Mouse (Mus musculus) myocyte (in vitro differentiated cells): ENCODE measurements around the gene Hint2. TPM values are rescaled to one million over a fixed set of nuclear protein-coding genes. Genes with fewer than 3 reads are reported as not detected.
A peak's percentile ranks its signal among the peaks of the same experiment; 100 is the strongest.

Experiments
- H3K27me3 ChIP-seq: one replicate; pipeline ENCODE4 v1.6.1; 2011; ENCODE audit not compliant: control insufficient read depth, insufficient read depth, insufficient read length
- H3K36me3 ChIP-seq: one replicate; pipeline ENCODE4 v1.6.1; 2011; ENCODE audit not compliant: control insufficient read depth, insufficient read depth
- H3K4me2 ChIP-seq: one replicate; pipeline ENCODE4 v1.6.1; 2011; ENCODE audit warnings: low read depth, control low read depth
- H3K4me3 ChIP-seq: one replicate; pipeline ENCODE4 v1.5.1; 2011; ENCODE audit warnings: mild to moderate bottlenecking, control low read depth, moderate library complexity
- H3K79me2 ChIP-seq: one replicate; pipeline ENCODE4 v1.6.1; 2011; ENCODE audit not compliant: control insufficient read depth, insufficient read depth
- H3ac ChIP-seq: one replicate; pipeline ENCODE4 v1.6.1; 2011; ENCODE audit not compliant: control insufficient read depth, insufficient read length
- CEBPB ChIP-seq: IDR thresholded peaks from 2 replicates; pipeline ENCODE4 v1.6.1; 2011; ENCODE audit warnings: mild to moderate bottlenecking, moderate library complexity; ENCODE audit not compliant: poor library complexity, insufficient read depth, severe bottlenecking
- E2F4 ChIP-seq: IDR thresholded peaks from one replicate; pipeline ENCODE4 v1.6.1; 2011; ENCODE audit warnings: mild to moderate bottlenecking, control low read depth, moderate library complexity; ENCODE audit not compliant: insufficient read depth
- MAX ChIP-seq: IDR thresholded peaks from one replicate; pipeline ENCODE4 v1.6.1; 2011; ENCODE audit warnings: low read depth, mild to moderate bottlenecking, control low read depth
- MYOD1 ChIP-seq, 3 experiments: IDR thresholded peaks; one replicate each; pipeline ENCODE4 v1.6.1; 2011; ENCODE audit warnings: control low read depth in 2 of 3, low read depth in 2 of 3, mild to moderate bottlenecking in 2 of 3, moderate library complexity in 1 of 3; ENCODE audit not compliant: insufficient read length in 2 of 3, control insufficient read depth in 1 of 3
- MYOG ChIP-seq, 3 experiments: IDR thresholded peaks; one replicate each; pipeline ENCODE4 v1.6.1; 2011; ENCODE audit warnings: control low read depth in 2 of 3, low read depth in 2 of 3, mild to moderate bottlenecking in 2 of 3; ENCODE audit not compliant: insufficient read length in 2 of 3, control insufficient read depth in 1 of 3, insufficient read depth in 1 of 3
- POLR2A ChIP-seq: IDR thresholded peaks from one replicate; pipeline ENCODE4 v1.6.1; 2011; ENCODE audit warnings: low read depth, mild to moderate bottlenecking, control low read depth, moderate library complexity; ENCODE audit not compliant: insufficient read length
- POLR2AphosphoS2 ChIP-seq: IDR thresholded peaks from one replicate; pipeline ENCODE4 v1.6.1; 2011; ENCODE audit warnings: low read depth, control low read depth; ENCODE audit not compliant: insufficient read length
- REST ChIP-seq: IDR thresholded peaks from one replicate; pipeline ENCODE4 v1.6.1; 2011; ENCODE audit warnings: mild to moderate bottlenecking, control low read depth, moderate library complexity; ENCODE audit not compliant: insufficient read depth, insufficient read length
- SRF ChIP-seq: IDR thresholded peaks from one replicate; pipeline ENCODE4 v1.6.1; 2011; ENCODE audit warnings: low read depth; ENCODE audit not compliant: control insufficient read depth, insufficient read length
- TCF12 ChIP-seq: IDR thresholded peaks from one replicate; pipeline ENCODE4 v1.6.1; 2011; ENCODE audit warnings: mild to moderate bottlenecking, control low read depth; ENCODE audit not compliant: poor library complexity, insufficient read depth, severe bottlenecking
- TCF3 ChIP-seq: IDR thresholded peaks from one replicate; pipeline ENCODE4 v1.6.1; 2011; ENCODE audit warnings: low read depth, control low read depth; ENCODE audit not compliant: insufficient read length
- USF1 ChIP-seq: IDR thresholded peaks from one replicate; pipeline ENCODE4 v1.6.1; 2011; ENCODE audit warnings: low read depth, mild to moderate bottlenecking, control low read depth, moderate library complexity
- polyA plus RNA-seq: library from polyadenylated mRNA; unstranded; fragments of >200 nt; fragmentation: generic; extraction: Trizol; gene quantifications from one replicate; pipeline ENCODE4 v1.2.1, GENCODE M21; 2012; ENCODE audit warnings: missing spikeins

Gene Hint2
- polyA plus RNA-seq, 1 experiment: 99.1 TPM

DNA sequence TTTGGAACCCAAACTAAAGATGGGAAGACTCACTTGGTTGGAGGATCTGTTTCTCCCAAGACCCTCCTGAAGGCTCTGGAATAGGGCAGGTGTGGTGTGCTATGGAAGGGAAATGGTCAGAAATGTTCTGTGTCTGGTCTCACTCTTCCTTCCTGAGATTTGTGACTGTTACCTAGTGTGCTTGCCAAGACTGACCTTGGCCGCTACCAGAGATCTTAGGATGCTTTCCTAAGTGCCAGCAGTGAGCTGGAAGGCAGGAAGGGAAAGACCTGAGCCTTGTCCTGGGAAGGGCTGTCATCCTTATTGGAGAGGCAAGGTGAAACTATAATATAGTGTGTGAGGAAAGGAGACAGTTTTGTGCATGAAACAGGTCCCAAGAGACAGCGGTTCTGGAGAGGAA is 22.5 kb downstream of the Hint2 start:
- Histone ChIP-seq H3ac (no peak overlapping the region), H3K27me3 (no peaks in the 10 kb centered on the region), H3K4me2 (no peak overlapping the region), H3K4me3 (no peak overlapping the region), H3K36me3 (no peaks in the 10 kb centered on the region), H3K79me2 (no peaks in the 10 kb centered on the region)
- TF ChIP-seq REST (no peak), USF1 (no peak), MYOD1 (IDR thresholded peaks at IDR 0.05; ENCODE audit: control insufficient read depth in 1 of 3, insufficient read length in 2 of 3, low read depth in 2 of 3) (no peak), CEBPB (no peak), TCF3 (no peak), MYOG (IDR thresholded peaks at IDR 0.05; ENCODE audit: control insufficient read depth in 1 of 3, insufficient read depth in 1 of 3, insufficient read length in 2 of 3, low read depth in 2 of 3) (no peak), E2F4 (no peak), MAX (no peak), POLR2AphosphoS2 (no peak), SRF (no peak), POLR2A (no peak), TCF12 (no peak)

DNA sequence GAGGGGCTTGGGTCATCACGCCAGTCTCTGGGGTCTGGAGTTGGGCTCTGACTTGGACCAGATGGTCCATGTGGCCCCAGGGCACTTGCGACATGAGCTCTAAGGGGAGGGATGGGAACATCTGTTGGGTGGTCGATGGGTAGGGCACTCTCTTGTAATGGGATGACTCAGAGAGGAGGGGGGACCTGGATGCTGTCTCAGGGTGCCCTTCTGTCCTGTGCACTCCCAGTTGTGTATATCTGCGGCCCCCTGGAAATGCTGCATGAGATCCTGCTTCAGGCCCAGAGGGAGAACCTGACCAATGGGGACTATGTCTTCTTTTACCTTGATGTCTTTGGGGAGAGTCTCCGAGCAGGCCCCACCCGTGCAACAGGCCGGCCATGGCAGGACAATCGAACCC is 23.0 kb downstream of the Hint2 start:
- Histone ChIP-seq H3K79me2 (no peaks in the 10 kb centered on the region), H3K4me2 (no peak overlapping the region), H3K36me3 (no peaks in the 10 kb centered on the region), H3ac (no peak overlapping the region), H3K27me3 (no peaks in the 10 kb centered on the region), H3K4me3 (no peak overlapping the region)
- TF ChIP-seq USF1 (no peak), CEBPB (no peak), POLR2A (no peak), E2F4 (no peak), MYOD1 (IDR thresholded peaks at IDR 0.05; ENCODE audit: control insufficient read depth in 1 of 3, insufficient read length in 2 of 3, low read depth in 2 of 3) (no peak), TCF3 (no peak), POLR2AphosphoS2 (no peak), SRF (no peak), TCF12 (no peak), MAX (no peak)

- TF ChIP-seq MYOD1 (IDR thresholded peaks at IDR 0.05; ENCODE audit: control insufficient read depth in 1 of 3, insufficient read length in 2 of 3, low read depth in 2 of 3): peak in 1 of 3 experiments; percentile 7
- TF ChIP-seq USF1: no peak
- peak overlapping the region; percentile 37 for H3ac ChIP-seq
- no peaks in the 10 kb centered on the region for H3K79me2 ChIP-seq
These were observed 24.0 kb downstream of the Hint2 start for GRCm38 (mm10) chr4:43631956-43632920.

DNA sequence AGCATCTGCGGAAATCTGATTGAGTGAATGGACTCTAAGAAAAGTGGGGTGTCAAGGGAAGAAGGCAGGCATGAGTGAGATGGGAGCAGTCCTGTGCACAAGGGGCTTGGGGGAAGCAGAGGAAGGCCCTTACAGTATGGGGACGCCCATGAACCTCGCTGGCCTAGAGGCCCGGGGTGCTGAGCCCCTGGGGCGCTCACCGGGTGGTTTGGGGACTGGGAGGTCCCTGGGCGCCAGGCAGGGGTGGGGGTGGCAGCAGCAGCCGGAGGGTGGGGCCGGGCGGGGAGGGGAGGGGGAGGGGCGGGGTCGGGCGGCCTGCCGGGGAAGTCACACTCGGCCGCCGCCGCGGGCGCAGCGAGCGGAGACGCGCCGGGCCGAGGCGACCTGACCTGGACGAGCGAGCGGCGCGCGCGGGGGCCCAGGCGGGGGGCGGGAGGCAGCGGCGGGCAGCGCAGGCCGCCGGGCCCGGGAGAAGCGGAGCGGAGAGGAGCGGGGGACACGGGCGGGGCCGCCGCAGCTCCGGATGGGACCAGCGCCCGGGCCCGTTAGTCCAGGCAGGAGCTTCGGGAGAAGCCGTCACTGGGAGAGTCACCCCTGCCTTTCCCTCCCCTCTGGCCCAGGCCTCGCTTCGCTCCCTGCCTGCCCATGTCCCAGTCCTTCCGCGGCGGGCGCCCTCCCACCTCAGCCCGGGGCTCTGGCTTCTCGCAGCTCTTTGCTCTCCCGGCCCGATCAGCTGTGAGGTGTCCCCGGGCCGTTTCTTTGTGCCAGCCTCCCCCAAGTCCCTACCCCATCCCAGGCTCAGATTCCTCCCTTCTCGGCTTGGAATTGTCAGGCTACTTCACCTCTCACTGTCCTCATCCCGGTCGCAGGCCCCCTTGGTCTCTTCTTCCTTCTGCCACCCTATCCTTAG is 25.0 kb downstream of the Hint2 start, which contains the start of gene Npr2:
Gene Npr2, plus strand, starts transcription at position 890 of the 910 bp plus-strand sequence.
- peak within 1 kb of the TSS; percentile 37 for H3ac ChIP-seq
- no peaks in the 10 kb centered on the region for H3K79me2 ChIP-seq
- no peaks in the 10 kb centered on the region for H3K36me3 ChIP-seq
- H3K27me3 ChIP-seq: no peaks in the 10 kb centered on the region
- H3K4me3 ChIP-seq: peak within 1 kb of the TSS; percentile 25
- peak; percentile 33 for TF ChIP-seq POLR2AphosphoS2
- no peak for TF ChIP-seq SRF
- TF ChIP-seq MYOG (IDR thresholded peaks at IDR 0.05; ENCODE audit: control insufficient read depth in 1 of 3, insufficient read depth in 1 of 3, insufficient read length in 2 of 3, low read depth in 2 of 3): no peak
- TF ChIP-seq E2F4: no peak
- TF ChIP-seq TCF3: no peak
- TF ChIP-seq POLR2A: peak; percentile 81
- no peak for TF ChIP-seq USF1
- no peak for TF ChIP-seq TCF12
- TF ChIP-seq CEBPB: no peak
- TF ChIP-seq MAX: no peak
- TF ChIP-seq MYOD1 (IDR thresholded peaks at IDR 0.05; ENCODE audit: control insufficient read depth in 1 of 3, insufficient read length in 2 of 3, low read depth in 2 of 3): no peak
- TF ChIP-seq REST: no peak
- peak within 1 kb of the TSS; percentile 79 for H3K4me2 ChIP-seq

More at GRCm38 (mm10) chr4:43631956-43632920, 24.0 kb downstream of the Hint2 start:
- H3K36me3 ChIP-seq: no peaks in the 10 kb centered on the region
- H3K27me3 ChIP-seq: no peaks in the 10 kb centered on the region
- peak overlapping the region; percentile 72 for H3K4me2 ChIP-seq
- peak overlapping the region; percentile 25 for H3K4me3 ChIP-seq
